Mouse (Mus musculus) liver, embryonic 14.5 days (tissue): Measurements from ENCODE around the gene Entpd7. TPM values are rescaled to one million over a fixed set of nuclear protein-coding genes. Genes with fewer than 3 reads are reported as not detected.
A peak's percentile ranks its signal among the peaks of the same experiment; 100 is the strongest.

Experiments
- ATAC-seq: fragments of 200-750 bp; cut with Nextera tagmentation; 2 replicates; pipeline ENCODE4 v1.8.0; 2017; ENCODE audit warnings: moderate number of reproducible peaks, mild to moderate bottlenecking, moderate library complexity; ENCODE audit not compliant: insufficient read depth
- DNase-seq, 3 experiments: peaks; one replicate each; pipeline ENCODE4 v3.0.0-alpha.2; 2012 to 2013; ENCODE audit warnings: low read depth in 3 of 3, low spot score in 3 of 3
- H3K27ac ChIP-seq: fragments of 300-500 bp; sonication (generic); 2 replicates; pipeline ENCODE4 v1.5.1; 2014; ENCODE audit warnings: moderate library complexity, mild to moderate bottlenecking, control low read depth, inconsistent platforms
- H3K27me3 ChIP-seq: fragments of 300-500 bp; sonication (generic); 2 replicates; pipeline ENCODE4 v1.6.1; 2014; ENCODE audit warnings: mild to moderate bottlenecking, low read length, moderate library complexity; ENCODE audit not compliant: control insufficient read depth, insufficient read depth
- H3K36me3 ChIP-seq: fragments of 300-500 bp; sonication (generic); replicated peaks from 2 replicates; pipeline ENCODE4 v1.6.1; 2014; ENCODE audit warnings: low read depth; ENCODE audit not compliant: control insufficient read depth, insufficient read depth
- H3K4me1 ChIP-seq, 2 experiments: fragments of 200-500 bp in 1 of 2; fragments of 300-500 bp in 1 of 2; sonication (generic) in 1 of 2; replicated peaks; 2 replicates each; pipeline ENCODE4 v1.6.1; 2012 to 2014; ENCODE audit warnings: antibody characterized with exemption in 1 of 2, inconsistent platforms in 1 of 2, low read length in 1 of 2; ENCODE audit not compliant: control insufficient read depth in 2 of 2, insufficient read depth in 2 of 2
- H3K4me2 ChIP-seq: fragments of 300-500 bp; sonication (generic); 2 replicates; pipeline ENCODE4 v1.6.1; 2014; ENCODE audit warnings: low read depth, mild to moderate bottlenecking, control low read depth, moderate library complexity
- H3K4me3 ChIP-seq, 2 experiments: fragments of 200-500 bp in 1 of 2; fragments of 300-500 bp in 1 of 2; sonication (generic) in 1 of 2; 2 replicates each; pipeline ENCODE4 v1.5.1; 2012 to 2014; ENCODE audit warnings: low read depth in 2 of 2, low read length in 2 of 2, mild to moderate bottlenecking in 2 of 2, control low read depth in 1 of 2, inconsistent platforms in 1 of 2, moderate library complexity in 1 of 2; ENCODE audit not compliant: insufficient read depth in 1 of 2
- H3K9ac ChIP-seq: fragments of 300-500 bp; sonication (generic); replicated peaks from 2 replicates; pipeline ENCODE4 v1.6.1; 2014; ENCODE audit warnings: mild to moderate bottlenecking, control low read depth, moderate library complexity
- H3K9me3 ChIP-seq: fragments of 300-500 bp; sonication (generic); 2 replicates; pipeline ENCODE4 v1.6.1; 2016; ENCODE audit warnings: low read length, mixed read lengths; ENCODE audit not compliant: control insufficient read depth
- CTCF ChIP-seq: IDR thresholded peaks from 2 replicates; pipeline ENCODE4 v1.5.1; 2016; ENCODE audit warnings: antibody characterized with exemption, low read depth, control low read depth
- EP300 ChIP-seq: IDR thresholded peaks from 2 replicates; pipeline ENCODE4 v1.6.1; 2016; ENCODE audit warnings: antibody characterized with exemption, low read depth
- WGBS: fragments of 180-500 bp; shearing (Covaris S2); extraction: QIAGEN DNeasy Blood & Tissue Kit; methylation state at CpG from one replicate; pipeline ENCODE4 v1.1.7; 2014; ENCODE audit not compliant: insufficient replicate concordance; 5-methylcytosine and 5-hydroxymethylcytosine counted together
- polyA plus RNA-seq, 2 experiments: library from polyadenylated mRNA; depleted of rRNA in 1 of 2; stranded (reverse) in 1 of 2; unstranded in 1 of 2; fragments of >200 nt; fragmentation: Nextera tagmentation in 1 of 2; extraction: Ambion mirVana in 1 of 2; gene quantifications; 2 replicates each; pipeline versions ENCODE4 v1.2.1 to v1.2.3; 2012 to 2014

The Entpd7 gene
- polyA plus RNA-seq, 2 experiments: 1.5 to 2.6 TPM

DNA sequence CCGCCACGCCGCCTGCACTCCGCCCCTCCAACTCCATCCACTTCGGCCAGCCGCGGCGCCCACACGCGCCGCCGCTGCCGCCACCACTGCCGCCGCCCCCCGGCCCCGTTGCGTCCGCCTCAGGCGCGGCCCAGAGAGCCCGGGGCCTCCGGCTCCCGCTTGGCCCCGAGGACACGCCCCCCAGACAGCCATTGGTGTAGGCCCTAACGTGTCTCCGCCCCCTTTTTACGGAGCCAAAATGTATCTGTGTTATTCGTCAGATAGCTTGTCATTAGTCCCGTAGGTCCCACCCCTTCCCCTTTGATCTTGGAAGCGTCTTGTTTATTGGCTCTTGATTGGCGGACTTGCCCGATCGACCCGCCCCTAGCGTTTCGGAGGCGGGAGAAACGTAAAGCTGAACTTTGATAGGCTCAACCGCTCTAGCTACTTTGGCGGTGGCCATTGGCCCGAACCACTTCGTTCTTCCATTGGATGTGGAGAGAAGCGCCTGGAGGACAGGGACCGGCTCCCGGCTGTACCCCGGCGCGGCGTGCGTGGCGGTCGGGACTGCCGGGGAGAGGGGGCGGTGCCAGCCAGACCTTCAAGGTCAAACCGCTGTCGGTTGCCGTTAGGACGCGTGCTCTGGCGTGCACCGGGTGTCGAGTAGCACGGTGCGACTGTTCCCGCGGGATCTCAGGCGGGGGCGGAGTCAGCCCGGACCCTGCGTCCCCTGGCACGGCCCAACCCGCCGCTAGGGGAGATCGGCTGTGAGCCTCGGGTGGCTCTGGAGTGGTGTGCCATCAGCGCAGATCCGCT lies 14.5 kb upstream of the Entpd7 start, which contains the start of gene Slc25a28:
Slc25a28 (minus strand) TSS at position 152 of the 795 bp plus-strand sequence.
- Histone ChIP-seq H3K27me3 (no peaks in the 10 kb centered on the region), H3K27ac (peak within 1 kb of the TSS; percentile 78), H3K9ac (peak within 1 kb of the TSS; percentile 88), H3K4me1 (peaks cover 9 to 14% of the 10 kb centered on the region in 2 experiments), H3K4me2 (peak within 1 kb of the TSS; percentile 99), H3K4me3 (peak within 1 kb of the TSS; percentile 91 to 95), H3K9me3 (no peaks in the 10 kb centered on the region), H3K36me3 (no peaks in the 10 kb centered on the region)
- ATAC-seq (peak; percentile 89), DNase-seq (peak; percentile 100)
- peak; percentile 93 for TF ChIP-seq CTCF
- TF ChIP-seq EP300: no peak
- under 1% methylated on average over 75 of the region's 79 CpGs for WGBS

GRCm38 (mm10) chr19:43675525-43676400 lies 13.7 kb upstream of the Entpd7 start:
- DNase-seq (peak in 1 of 3 experiments; percentile 33), ATAC-seq (0 out of 2 replicates have a peak, but pooled peaks have one; percentile 2)
- Histone ChIP-seq H3K9ac (peak overlapping the region; percentile 88), H3K36me3 (no peaks in the 10 kb centered on the region), H3K9me3 (no peaks in the 10 kb centered on the region), H3K27ac (peak overlapping the region; percentile 78), H3K4me2 (peak overlapping the region; percentile 99), H3K4me1 (peaks cover 9 to 15% of the 10 kb centered on the region in 2 experiments), H3K27me3 (no peaks in the 10 kb centered on the region), H3K4me3 (peak overlapping the region; percentile 73 to 75)
- 2% methylated on average over 43 of the region's 43 CpGs for WGBS
- TF ChIP-seq CTCF: no peak
- no peak for TF ChIP-seq EP300

GRCm38 (mm10) chr19:43678467-43679003 lies 10.9 kb upstream of the Entpd7 start:
- WGBS: 65% methylated on average over 8 of the region's 8 CpGs
- Histone ChIP-seq H3K27ac (no peak overlapping the region), H3K4me1 (peaks cover 4 to 9% of the 10 kb centered on the region in 2 experiments), H3K27me3 (no peaks in the 10 kb centered on the region), H3K36me3 (no peaks in the 10 kb centered on the region), H3K4me3 (no peak overlapping the region), H3K9ac (no peak overlapping the region), H3K4me2 (no peak overlapping the region), H3K9me3 (no peaks in the 10 kb centered on the region)
- ATAC-seq: no peak
- no peak for TF ChIP-seq EP300
- no peak for TF ChIP-seq CTCF
- DNase-seq: no peak

GRCm38 (mm10) chr19:43679474-43679981 lies 9.9 kb upstream of the Entpd7 start:
- no peaks in the 10 kb centered on the region for H3K36me3 ChIP-seq
- no peak overlapping the region for H3K4me3 ChIP-seq
- DNase-seq (no peak), ATAC-seq (no peak)
- no peaks in the 10 kb centered on the region for H3K9me3 ChIP-seq
- no peak overlapping the region for H3K27ac ChIP-seq
- WGBS: 17% methylated on average over 10 of the region's 10 CpGs
- peaks cover 4 to 9% of the 10 kb centered on the region in 2 experiments for H3K4me1 ChIP-seq
- no peak overlapping the region for H3K4me2 ChIP-seq
- H3K9ac ChIP-seq: no peak overlapping the region
- H3K27me3 ChIP-seq: no peaks in the 10 kb centered on the region
- TF ChIP-seq EP300: no peak
- no peak for TF ChIP-seq CTCF
